Mouse (Mus musculus) stomach, embryonic 15.5 days (tissue): ENCODE data around the gene Macrod1. TPM values are rescaled to one million over a fixed set of nuclear protein-coding genes. Genes with fewer than 3 reads are reported as not detected.

Experiments used
- ATAC-seq: fragments of 200-750 bp; cut with Nextera tagmentation; 2 replicates; pipeline ENCODE4 v1.8.0; 2017; ENCODE audit warnings: low read depth, moderate number of reproducible peaks, moderate TSS enrichment; ENCODE audit not compliant: insufficient read depth, low FRiP score
- H3K27ac ChIP-seq: fragments of 300-500 bp; sonication (generic); 2 replicates; pipeline ENCODE4 v1.5.1; 2015; ENCODE audit warnings: mild to moderate bottlenecking, inconsistent platforms
- H3K27me3 ChIP-seq: fragments of 300-500 bp; sonication (generic); replicated peaks from 2 replicates; pipeline ENCODE4 v1.6.1; 2015; ENCODE audit warnings: inconsistent platforms
- H3K36me3 ChIP-seq: fragments of 300-500 bp; sonication (generic); 2 replicates; pipeline ENCODE4 v1.6.1; 2015; ENCODE audit warnings: inconsistent platforms
- H3K4me1 ChIP-seq: fragments of 300-500 bp; sonication (generic); 2 replicates; pipeline ENCODE4 v1.6.1; 2015; ENCODE audit warnings: inconsistent platforms
- H3K4me2 ChIP-seq: fragments of 300-500 bp; sonication (generic); 2 replicates; pipeline ENCODE4 v1.6.1; 2015; ENCODE audit warnings: mild to moderate bottlenecking, inconsistent platforms
- H3K4me3 ChIP-seq: fragments of 300-500 bp; sonication (generic); replicated peaks from 2 replicates; pipeline ENCODE4 v1.5.1; 2015; ENCODE audit warnings: inconsistent platforms
- H3K9ac ChIP-seq: fragments of 300-500 bp; sonication (generic); 2 replicates; pipeline ENCODE4 v1.6.1; 2015; ENCODE audit warnings: inconsistent platforms
- H3K9me3 ChIP-seq: fragments of 300-500 bp; sonication (generic); 2 replicates; pipeline ENCODE4 v1.6.1; 2016; ENCODE audit warnings: inconsistent platforms
- WGBS: fragments of 180-500 bp; shearing (Covaris S2); methylation state at CpG from one replicate; pipeline ENCODE4 v1.1.7; 2015; 5-methylcytosine and 5-hydroxymethylcytosine counted together
- polyA plus RNA-seq: library from polyadenylated mRNA; unstranded; fragments of >200 nt; fragmentation: Nextera tagmentation; extraction: Ambion mirVana; gene quantifications from 2 replicates; pipeline ENCODE4 v1.2.1, GENCODE M21; 2015

Macrod1 gene
- polyA plus RNA-seq, 1 experiment from 2014 or later: 13.3 TPM

GRCm38 (mm10) chr19:7090369-7091064 is 33.9 kb downstream of the Macrod1 start:
- Histone ChIP-seq H3K27ac (no peak overlapping the region), H3K4me2 (no peak overlapping the region), H3K4me1 (0 out of 2 replicates have a peak, but pooled peaks cover 7% of the 10 kb centered on the region), H3K27me3 (peaks cover 14% of the 10 kb centered on the region; the same call in 1 of the 2 replicates), H3K36me3 (no peaks in the 10 kb centered on the region), H3K4me3 (no peak overlapping the region), H3K9ac (no peak overlapping the region), H3K9me3 (no peaks in the 10 kb centered on the region)
- WGBS: 39% methylated on average over 10 of the region's 10 CpGs
- ATAC-seq: no peak

GRCm38 (mm10) chr19:7091448-7092050 is 34.9 kb downstream of the Macrod1 start:
- no peak for ATAC-seq
- H3K27ac ChIP-seq: no peak overlapping the region; the same call in 1 of the 2 replicates

GRCm38 (mm10) chr19:7092756-7093155 is 36.1 kb downstream of the Macrod1 start:
- no peak overlapping the region for H3K4me2 ChIP-seq
- H3K27ac ChIP-seq: no peak overlapping the region
- no peaks in the 10 kb centered on the region for H3K36me3 ChIP-seq
- WGBS: 78% methylated on average over 5 of the region's 5 CpGs
- 0 out of 2 replicates have a peak, but pooled peaks cover 13% of the 10 kb centered on the region for H3K4me1 ChIP-seq
- no peak overlapping the region for H3K4me3 ChIP-seq
- H3K27me3 ChIP-seq: peaks cover 15% of the 10 kb centered on the region
- H3K9ac ChIP-seq: no peak overlapping the region
- ATAC-seq: no peak
- H3K9me3 ChIP-seq: no peaks in the 10 kb centered on the region

More at GRCm38 (mm10) chr19:7091448-7092050, 34.9 kb downstream of the Macrod1 start:
- H3K27me3 ChIP-seq: peaks cover 16% of the 10 kb centered on the region
- H3K4me2 ChIP-seq: no peak overlapping the region
- no peak overlapping the region for H3K9ac ChIP-seq
- H3K4me3 ChIP-seq: no peak overlapping the region
- 0 out of 2 replicates have a peak, but pooled peaks cover 12% of the 10 kb centered on the region for H3K4me1 ChIP-seq
- 76% methylated on average over 10 of the region's 10 CpGs for WGBS
- no peaks in the 10 kb centered on the region for H3K9me3 ChIP-seq
- H3K36me3 ChIP-seq: no peaks in the 10 kb centered on the region

GRCm38 (mm10) chr19:7099620-7100155 is 43.1 kb downstream of the Macrod1 start:
- 71% methylated on average over 3 of the region's 3 CpGs for WGBS
- no peak for ATAC-seq

GRCm38 (mm10) chr19:7102039-7102438 is 45.4 kb downstream of the Macrod1 start:
- Histone ChIP-seq H3K27ac (no peak overlapping the region), H3K4me1 (peaks cover 20% of the 10 kb centered on the region), H3K27me3 (0 out of 2 replicates have a peak, but pooled peaks cover 2% of the 10 kb centered on the region), H3K4me2 (no peak overlapping the region), H3K9me3 (no peaks in the 10 kb centered on the region), H3K4me3 (no peak overlapping the region), H3K36me3 (no peaks in the 10 kb centered on the region), H3K9ac (no peak overlapping the region)
- WGBS: 87% methylated on average over 10 of the region's 10 CpGs
- ATAC-seq: no peak

More at GRCm38 (mm10) chr19:7099620-7100155, 43.1 kb downstream of the Macrod1 start:
- Histone ChIP-seq H3K27ac (no peak overlapping the region), H3K36me3 (no peaks in the 10 kb centered on the region), H3K9ac (no peak overlapping the region), H3K27me3 (peaks cover 7% of the 10 kb centered on the region), H3K4me2 (no peak overlapping the region), H3K4me3 (no peak overlapping the region), H3K9me3 (no peaks in the 10 kb centered on the region), H3K4me1 (peaks cover 24% of the 10 kb centered on the region)

GRCm38 (mm10) chr19:7103349-7103992 is 46.9 kb downstream of the Macrod1 start:
- H3K27me3 ChIP-seq: 0 out of 2 replicates have a peak, but pooled peaks cover under 1% of the 10 kb centered on the region
- H3K9me3 ChIP-seq: no peaks in the 10 kb centered on the region
- no peaks in the 10 kb centered on the region for H3K36me3 ChIP-seq
- H3K4me1 ChIP-seq: peaks cover 20% of the 10 kb centered on the region
- 54% methylated on average over 4 of the region's 4 CpGs for WGBS
- H3K4me3 ChIP-seq: 0 out of 2 replicates have a peak overlapping the region, but pooled peaks have one; percentile 5
- peak overlapping the region; percentile 46 for H3K4me2 ChIP-seq
- peak; percentile 41; the same call in 1 of the 2 replicates for ATAC-seq
- H3K27ac ChIP-seq: peak overlapping the region; percentile 45; the same call in 1 of the 2 replicates
- H3K9ac ChIP-seq: peak overlapping the region; percentile 16; the same call in 1 of the 2 replicates

GRCm38 (mm10) chr19:7103993-7104401 is 47.4 kb downstream of the Macrod1 start:
- H3K4me2 ChIP-seq: peak overlapping the region; percentile 46
- peak overlapping the region; percentile 45; the same call in 1 of the 2 replicates for H3K27ac ChIP-seq
- H3K9me3 ChIP-seq: no peaks in the 10 kb centered on the region
- no peaks in the 10 kb centered on the region for H3K36me3 ChIP-seq
- H3K4me1 ChIP-seq: peaks cover 20% of the 10 kb centered on the region
- no peaks in the 10 kb centered on the region for H3K27me3 ChIP-seq
- 14% methylated on average over 19 of the region's 19 CpGs for WGBS
- peak; percentile 43; the same call in 1 of the 2 replicates for ATAC-seq
- 0 out of 2 replicates have a peak overlapping the region, but pooled peaks have one; percentile 5 for H3K4me3 ChIP-seq
- no peak overlapping the region for H3K9ac ChIP-seq

- Histone ChIP-seq H3K4me1 (peaks cover 30% of the 10 kb centered on the region), H3K4me3 (no peak within 1 kb of the TSS), H3K9me3 (no peaks in the 10 kb centered on the region), H3K27me3 (no peaks in the 10 kb centered on the region), H3K4me2 (no peak within 1 kb of the TSS), H3K9ac (no peak within 1 kb of the TSS), H3K27ac (no peak within 1 kb of the TSS), H3K36me3 (no peaks in the 10 kb centered on the region)
- no peak for ATAC-seq
- WGBS: 67% methylated on average over 9 of the region's 9 CpGs
These were observed 48.9 kb downstream of the Macrod1 start, which contains the start of gene Flrt1 for GRCm38 (mm10) chr19:7105544-7105943. Gene Flrt1 (minus strand): TSS chr19:7105729.

- no peak for ATAC-seq
- Histone ChIP-seq H3K4me1 (peaks cover 36% of the 10 kb centered on the region), H3K27me3 (no peaks in the 10 kb centered on the region), H3K4me3 (no peak overlapping the region), H3K9me3 (no peaks in the 10 kb centered on the region), H3K4me2 (no peak overlapping the region), H3K36me3 (no peaks in the 10 kb centered on the region), H3K27ac (no peak overlapping the region), H3K9ac (no peak overlapping the region)
- whole genome bisulfite sequencing: 81% methylated on average over 2 of the region's 2 CpGs
These were observed 50.0 kb downstream of the Macrod1 start for GRCm38 (mm10) chr19:7106566-7106965.

- Histone ChIP-seq H3K4me3 (no peak overlapping the region), H3K27ac (no peak overlapping the region), H3K36me3 (no peaks in the 10 kb centered on the region), H3K9ac (no peak overlapping the region), H3K4me2 (no peak overlapping the region), H3K4me1 (peaks cover 36% of the 10 kb centered on the region), H3K9me3 (no peaks in the 10 kb centered on the region), H3K27me3 (no peaks in the 10 kb centered on the region)
- no peak for ATAC-seq
- 75% methylated on average over 4 of the region's 4 CpGs for WGBS
These were observed 50.6 kb downstream of the Macrod1 start for GRCm38 (mm10) chr19:7107174-7107573.

GRCm38 (mm10) chr19:7108114-7108905 is 51.7 kb downstream of the Macrod1 start:
- Histone ChIP-seq H3K4me1 (peaks cover 31% of the 10 kb centered on the region), H3K9ac (no peak overlapping the region), H3K4me2 (no peak overlapping the region), H3K9me3 (no peaks in the 10 kb centered on the region), H3K36me3 (no peaks in the 10 kb centered on the region), H3K27me3 (no peaks in the 10 kb centered on the region), H3K27ac (no peak overlapping the region), H3K4me3 (no peak overlapping the region)
- no peak for ATAC-seq
- 52% methylated on average over 6 of the region's 6 CpGs for WGBS
